ENCODE assay signal across 20 mouse cellular contexts in the genomic region with DNA sequence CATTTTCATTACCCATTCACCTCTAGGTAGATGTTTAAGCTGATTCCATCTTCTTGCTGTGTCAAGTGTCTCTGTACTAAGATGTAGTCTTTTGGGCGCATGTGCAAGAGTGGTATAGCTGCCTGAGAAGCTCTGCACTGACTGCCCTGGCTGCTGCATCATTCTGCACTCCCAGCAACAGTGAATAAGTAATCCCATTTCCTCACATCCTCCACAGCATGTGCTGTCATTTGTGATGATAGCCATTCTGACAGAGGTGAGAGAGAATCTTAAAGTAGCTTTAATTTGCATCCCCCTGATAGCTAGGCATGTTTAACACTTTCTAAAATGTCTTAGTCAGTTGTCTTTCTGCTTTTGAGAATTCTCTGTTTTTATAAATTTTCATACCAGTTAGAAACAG.
DNase-seq lines count a peak whose midpoint lies in the region; ATAC-seq and TF ChIP-seq lines count a peak whose summit lies in the region.
"Had no signal": no experiment of that assay in that cellular context is flagged by ENCODE, and none has a peak within 500 bp of the region (broad histone marks: within the 10 kb centered on the region; RNA-seq: fewer than 3 reads in every experiment).

No protein-coding gene starts in this region.

- no peak overlapping the region for H3K9ac ChIP-seq in forebrain, postnatal 0 days
- H3K9ac ChIP-seq in forebrain, embryonic 15.5 days (replicated peaks): no peak overlapping the region
- H3K9ac ChIP-seq: heart, embryonic 15.5 days; hindbrain, embryonic 15.5 days; midbrain, embryonic 15.5 days; neural tube, embryonic 13.5 days had no signal

- H3K4me3 ChIP-seq in forebrain, postnatal 0 days (ENCODE audit: low read depth, low read length): no peak overlapping the region
- H3K4me3 ChIP-seq in forebrain, embryonic 15.5 days: no peak overlapping the region
- H3K4me3 ChIP-seq in thymus, adult 2 months (ENCODE audit: control insufficient read depth, insufficient read depth, low read length): no peak overlapping the region
- H3K4me3 ChIP-seq: embryonic facial prominence, embryonic 10.5 days; heart, embryonic 15.5 days; hindbrain, embryonic 15.5 days; midbrain, embryonic 15.5 days; myocyte; neural tube, embryonic 13.5 days had no signal

- no peaks in the 10 kb centered on the region for H3K9me3 ChIP-seq in forebrain, postnatal 0 days (ENCODE audit: low read length)
- H3K9me3 ChIP-seq in forebrain, embryonic 15.5 days: no peaks in the 10 kb centered on the region
- H3K9me3 ChIP-seq: embryonic facial prominence, embryonic 10.5 days; heart, embryonic 15.5 days; hindbrain, embryonic 15.5 days; midbrain, embryonic 15.5 days; neural tube, embryonic 13.5 days had no signal

- no peak for TF ChIP-seq POLR2A in brain, embryonic 14.5 days (IDR thresholded peaks at IDR 0.05; ENCODE audit: borderline replicate concordance, extremely low read depth, insufficient read depth, insufficient read length, poor library complexity, severe bottlenecking)
- no peak for TF ChIP-seq POLR2A in thymus, adult 2 months (IDR thresholded peaks at IDR 0.05; ENCODE audit: control insufficient read depth, extremely low read depth, insufficient read depth, low read length, poor library complexity)

- DNase-seq in forebrain, postnatal 0 days: peak; percentile 21
- peak; percentile 47 for DNase-seq in brain, embryonic 14.5 days (ENCODE audit: low read depth)
- peak; percentile 19 for DNase-seq in left cerebral cortex, adult 9 months (ENCODE audit: low spot score in 2 of 2)
- peak; percentile 5 for DNase-seq in right cerebral cortex, postnatal 25 days
- DNase-seq in layer of hippocampus, adult 8-10 months (ENCODE audit: low spot score in 2 of 2): no peak
- no peak for DNase-seq in thymus, adult 2 months
- DNase-seq: adrenal gland, postnatal 14 days; cerebellum, adult 9-10 months; heart, postnatal 4 days; kidney, adult 8-10 months; kidney, postnatal 10 days; lung, postnatal 4 days had no signal

- TF ChIP-seq CTCF in forebrain, postnatal 0 days (IDR thresholded peaks at IDR 0.05; ENCODE audit: low read depth): no peak
- TF ChIP-seq CTCF in brain, embryonic 14.5 days (IDR thresholded peaks at IDR 0.05; ENCODE audit: borderline replicate concordance, extremely low read depth, insufficient read depth, insufficient read length): no peak
- TF ChIP-seq CTCF in thymus, adult 2 months (IDR thresholded peaks at IDR 0.05; ENCODE audit: borderline replicate concordance, control insufficient read depth, extremely low read depth, insufficient read depth, low read length, poor library complexity): no peak

- peak; percentile 68 for ATAC-seq in forebrain, postnatal 0 days
- ATAC-seq in forebrain, embryonic 15.5 days (replicated peaks): no peak
- ATAC-seq: CD4-positive, CD25-positive, alpha-beta regulatory T cell, adult 4 months; midbrain, embryonic 15.5 days had no signal

- H3K27me3 ChIP-seq in forebrain, postnatal 0 days (ENCODE audit: insufficient read depth, low read length): no peaks in the 10 kb centered on the region
- H3K27me3 ChIP-seq in forebrain, embryonic 15.5 days: no peaks in the 10 kb centered on the region
- H3K27me3 ChIP-seq in thymus, adult 2 months (ENCODE audit: control insufficient read depth, insufficient read depth, low read length): no peaks in the 10 kb centered on the region
- H3K27me3 ChIP-seq: heart, embryonic 15.5 days; hindbrain, embryonic 15.5 days; midbrain, embryonic 15.5 days; neural tube, embryonic 13.5 days had no signal

- WGBS in forebrain, postnatal 0 days: 78% methylated on average over 1 of the region's 1 CpGs
- 89% methylated on average over 1 of the region's 1 CpGs for WGBS in forebrain, embryonic 15.5 days
- WGBS in thymus, adult 2 months: 100% methylated on average over 1 of the region's 1 CpGs

- no peak overlapping the region for H3K4me2 ChIP-seq in forebrain, postnatal 0 days (ENCODE audit: low read depth)
- no peak overlapping the region for H3K4me2 ChIP-seq in forebrain, embryonic 15.5 days (replicated peaks)
- H3K4me2 ChIP-seq: heart, embryonic 15.5 days; hindbrain, embryonic 15.5 days; midbrain, embryonic 15.5 days; neural tube, embryonic 13.5 days had no signal

- H3K36me3 ChIP-seq in forebrain, postnatal 0 days (ENCODE audit: insufficient read depth): no peaks in the 10 kb centered on the region
- no peaks in the 10 kb centered on the region for H3K36me3 ChIP-seq in forebrain, embryonic 15.5 days
- H3K36me3 ChIP-seq in thymus, adult 2 months (ENCODE audit: control insufficient read depth, insufficient read depth, low read length): no peaks in the 10 kb centered on the region
- H3K36me3 ChIP-seq: embryonic facial prominence, embryonic 10.5 days; heart, embryonic 15.5 days; hindbrain, embryonic 15.5 days; midbrain, embryonic 15.5 days; neural tube, embryonic 13.5 days had no signal

- no peak overlapping the region for H3K27ac ChIP-seq in forebrain, postnatal 0 days (ENCODE audit: low read depth, low read length)
- no peak overlapping the region for H3K27ac ChIP-seq in forebrain, embryonic 15.5 days (replicated peaks)
- H3K27ac ChIP-seq in thymus, adult 2 months (ENCODE audit: control insufficient read depth, insufficient read depth, low read length): no peak overlapping the region
- H3K27ac ChIP-seq: embryonic facial prominence, embryonic 10.5 days; heart, embryonic 15.5 days; hindbrain, embryonic 15.5 days; midbrain, embryonic 15.5 days; neural tube, embryonic 13.5 days had no signal

- H3K4me1 ChIP-seq in forebrain, postnatal 0 days (ENCODE audit: insufficient read depth): no peaks in the 10 kb centered on the region
- no peaks in the 10 kb centered on the region for H3K4me1 ChIP-seq in forebrain, embryonic 15.5 days
- no peaks in the 10 kb centered on the region for H3K4me1 ChIP-seq in thymus, adult 2 months (replicated peaks; ENCODE audit: control insufficient read depth, insufficient read depth, low read length)
- H3K4me1 ChIP-seq: embryonic facial prominence, embryonic 10.5 days; heart, embryonic 15.5 days; hindbrain, embryonic 15.5 days; midbrain, embryonic 15.5 days; neural tube, embryonic 13.5 days had no signal

Comparison
In these comparisons a context has a peak if more than half of its experiments do, and no peak if none do; other contexts are left out.
1. DNase-seq: peak in forebrain, postnatal 0 days (single experiment), brain, embryonic 14.5 days (single experiment), left cerebral cortex, adult 9 months (2 of 2) and right cerebral cortex, postnatal 25 days (single experiment); none in layer of hippocampus, adult 8-10 months (0 of 2) and thymus, adult 2 months (single experiment).